Mouse (Mus musculus): Measurements from ENCODE around the gene Eva1b. TPM values are rescaled to one million over a fixed set of nuclear protein-coding genes. Genes with fewer than 3 reads are reported as not detected.

The Eva1b gene
- polyA plus RNA-seq, 1 experiment from 2014 or later: 72.7 TPM

DNA sequence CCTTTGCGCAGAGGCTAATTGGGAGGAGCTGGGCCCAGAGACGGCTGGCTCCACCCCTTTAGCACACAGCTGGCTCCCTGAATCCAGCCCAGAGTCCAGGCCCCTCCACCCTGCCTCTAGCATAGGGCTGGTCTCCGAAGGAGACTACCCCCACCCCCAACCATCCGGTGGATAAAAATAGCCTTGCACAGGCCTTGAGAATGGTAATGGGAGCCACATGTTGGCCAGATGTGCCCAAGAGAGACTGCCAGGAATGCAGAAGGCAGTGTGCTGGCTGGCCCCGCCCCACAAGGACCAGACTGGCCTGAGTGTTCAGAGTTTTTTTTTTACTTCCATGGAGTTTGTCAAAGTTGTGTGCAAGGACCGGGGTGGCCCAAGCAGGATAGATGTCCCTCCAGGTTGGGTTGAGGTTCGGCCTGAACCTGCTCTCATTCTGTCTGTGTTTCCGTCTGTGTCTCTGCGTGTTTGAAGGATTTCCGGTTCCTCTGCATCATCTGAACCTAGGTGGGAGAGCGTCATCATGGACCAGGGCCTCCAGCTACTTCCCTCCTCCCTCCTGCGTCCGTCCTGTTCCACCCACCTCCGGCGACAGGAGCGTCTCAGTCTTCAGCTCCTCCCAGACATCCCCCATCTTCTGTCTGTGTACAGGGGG lies 2.9 kb downstream of the Eva1b start:
- no peaks in the 10 kb centered on the region for H3K9me3 ChIP-seq (replicated peaks)
- H3K4me1 ChIP-seq: peaks cover 87% of the 10 kb centered on the region
- H3K4me3 ChIP-seq: peak overlapping the region; percentile 86
- H3K27ac ChIP-seq: peak overlapping the region; percentile 98
- DNase-seq (ENCODE audit: low spot score): peak; percentile 98
- H3K27me3 ChIP-seq (ENCODE audit: low read depth, poor library complexity, severe bottlenecking): no peaks in the 10 kb centered on the region
- H3K36me3 ChIP-seq: peaks cover 36% of the 10 kb centered on the region
- 7% methylated on average over 16 of the region's 16 CpGs for WGBS

DNA sequence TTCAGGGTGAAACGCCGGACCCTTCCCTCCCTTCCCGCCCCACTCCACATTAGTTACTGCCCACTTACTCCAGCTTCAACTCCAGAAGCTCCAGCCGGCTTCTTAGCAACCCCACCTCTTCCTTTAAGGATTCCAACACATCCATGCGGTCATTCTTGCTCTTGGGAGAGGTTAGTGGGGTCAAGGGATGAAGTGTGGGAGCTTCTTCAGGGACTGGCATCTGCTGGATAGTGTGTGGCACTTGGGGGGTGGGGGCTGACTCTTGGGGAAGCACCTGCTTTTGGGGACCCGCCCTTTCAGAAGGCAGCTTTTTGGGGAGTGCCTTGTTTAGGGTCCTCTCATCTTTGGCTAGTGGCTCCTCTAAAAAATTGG lies 3.4 kb downstream of the Eva1b start:
- peak overlapping the region; percentile 86 for H3K4me3 ChIP-seq
- no peaks in the 10 kb centered on the region for H3K27me3 ChIP-seq (ENCODE audit: low read depth, poor library complexity, severe bottlenecking)
- no peak for DNase-seq (ENCODE audit: low spot score)
- 35% methylated on average over 6 of the region's 6 CpGs for WGBS
- H3K36me3 ChIP-seq: peaks cover 36% of the 10 kb centered on the region
- no peaks in the 10 kb centered on the region for H3K9me3 ChIP-seq (replicated peaks)
- H3K27ac ChIP-seq: peak overlapping the region; percentile 98
- H3K4me1 ChIP-seq: peaks cover 87% of the 10 kb centered on the region

DNA sequence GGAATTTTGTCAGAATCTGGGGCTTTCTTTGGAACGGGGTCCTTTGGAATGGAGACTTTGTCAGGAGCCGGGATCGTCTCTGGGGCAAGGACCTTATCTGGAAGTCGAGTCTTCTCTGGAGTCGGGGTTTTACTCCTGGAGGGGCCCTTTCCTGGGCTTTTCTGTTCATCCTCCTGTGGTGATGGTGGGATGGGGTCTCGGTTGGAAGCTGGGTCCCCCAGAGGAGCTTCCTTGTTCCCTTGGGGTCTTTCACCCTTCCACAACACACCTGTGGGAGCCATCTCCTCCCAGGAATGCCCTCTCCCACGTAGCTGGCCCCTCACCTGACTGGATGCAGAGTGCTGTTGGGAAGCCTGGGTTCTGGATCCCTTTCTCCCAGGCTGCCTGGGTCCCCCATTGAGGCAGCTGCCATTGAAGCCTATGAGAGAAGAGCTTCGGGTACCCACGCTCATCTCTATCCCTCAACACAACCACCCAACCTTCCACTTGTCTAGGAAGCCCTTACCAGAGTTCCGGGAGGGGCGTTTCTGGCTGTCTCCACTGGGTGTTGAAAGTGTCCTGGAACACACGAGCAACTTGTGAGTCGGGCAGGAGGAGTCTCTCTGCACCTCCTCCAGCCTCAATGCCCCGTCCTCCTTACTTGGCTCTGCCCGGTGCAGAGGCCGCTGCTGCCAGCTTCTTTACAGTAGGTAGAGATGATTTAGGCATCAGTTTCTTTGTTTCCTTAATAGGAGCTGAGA lies 4.3 kb downstream of the Eva1b start:
- Histone ChIP-seq H3K9me3 (replicated peaks) (no peaks in the 10 kb centered on the region), H3K4me1 (peaks cover 83% of the 10 kb centered on the region), H3K27me3 (ENCODE audit: low read depth, poor library complexity, severe bottlenecking) (no peaks in the 10 kb centered on the region), H3K36me3 (peaks cover 43% of the 10 kb centered on the region), H3K4me3 (peak overlapping the region; percentile 86), H3K27ac (peak overlapping the region; percentile 98)
- no peak for DNase-seq (ENCODE audit: low spot score)
- 85% methylated on average over 16 of the region's 16 CpGs for WGBS

DNA sequence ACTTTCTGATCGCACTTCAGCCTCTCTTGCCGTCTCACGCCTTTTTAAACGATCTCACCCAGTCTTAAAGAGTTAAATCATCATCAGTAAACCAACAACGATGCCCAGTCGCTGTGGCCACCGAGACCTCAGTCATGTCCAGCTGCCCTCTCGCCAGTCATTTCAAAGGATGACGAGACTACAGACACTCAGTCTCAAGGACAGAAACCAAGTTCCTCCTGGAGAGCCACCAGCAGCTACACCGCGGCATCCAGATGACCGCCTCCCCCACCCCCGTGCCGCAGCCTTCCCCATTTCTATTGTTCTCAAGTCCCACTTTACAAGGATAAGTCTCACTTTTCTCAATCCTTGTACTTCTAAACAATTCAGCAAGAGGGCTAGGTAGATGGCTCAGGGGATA lies 5.3 kb downstream of the Eva1b start:
- H3K9me3 ChIP-seq (replicated peaks): no peaks in the 10 kb centered on the region
- no peak for DNase-seq (ENCODE audit: low spot score)
- H3K4me3 ChIP-seq: no peak overlapping the region
- peaks cover 50% of the 10 kb centered on the region for H3K36me3 ChIP-seq
- 57% methylated on average over 14 of the region's 14 CpGs for whole genome bisulfite sequencing
- peaks cover 73% of the 10 kb centered on the region for H3K4me1 ChIP-seq
- H3K27me3 ChIP-seq (ENCODE audit: low read depth, poor library complexity, severe bottlenecking): no peaks in the 10 kb centered on the region
- peak overlapping the region; percentile 98 for H3K27ac ChIP-seq

DNA sequence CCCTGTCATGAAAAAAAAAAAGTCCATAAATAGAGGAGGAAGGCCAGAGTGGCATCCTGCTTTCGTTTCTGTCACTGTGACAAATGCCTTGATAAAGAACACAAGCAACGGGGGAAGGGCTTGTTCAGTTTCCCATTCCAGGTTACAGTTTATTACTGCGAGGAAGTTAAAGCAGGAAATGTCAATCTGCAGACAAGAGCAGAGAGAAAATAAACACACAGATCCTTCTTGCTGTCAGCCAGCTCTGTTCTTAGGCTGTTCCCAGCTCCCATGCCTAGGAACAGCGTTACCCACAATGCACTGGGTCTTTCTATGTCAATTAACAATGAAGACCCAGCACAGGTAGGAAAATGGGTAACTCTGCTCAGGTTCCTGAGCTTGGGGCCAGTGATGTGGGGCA lies 7.6 kb downstream of the Eva1b start:
- WGBS: 43% methylated on average over 4 of the region's 4 CpGs
- H3K27ac ChIP-seq: peak overlapping the region; percentile 75
- H3K4me1 ChIP-seq: peaks cover 50% of the 10 kb centered on the region
- H3K4me3 ChIP-seq: no peak overlapping the region
- H3K27me3 ChIP-seq (ENCODE audit: low read depth, poor library complexity, severe bottlenecking): no peaks in the 10 kb centered on the region
- H3K9me3 ChIP-seq (replicated peaks): no peaks in the 10 kb centered on the region
- no peak for DNase-seq (ENCODE audit: low spot score)
- peaks cover 43% of the 10 kb centered on the region for H3K36me3 ChIP-seq

DNA sequence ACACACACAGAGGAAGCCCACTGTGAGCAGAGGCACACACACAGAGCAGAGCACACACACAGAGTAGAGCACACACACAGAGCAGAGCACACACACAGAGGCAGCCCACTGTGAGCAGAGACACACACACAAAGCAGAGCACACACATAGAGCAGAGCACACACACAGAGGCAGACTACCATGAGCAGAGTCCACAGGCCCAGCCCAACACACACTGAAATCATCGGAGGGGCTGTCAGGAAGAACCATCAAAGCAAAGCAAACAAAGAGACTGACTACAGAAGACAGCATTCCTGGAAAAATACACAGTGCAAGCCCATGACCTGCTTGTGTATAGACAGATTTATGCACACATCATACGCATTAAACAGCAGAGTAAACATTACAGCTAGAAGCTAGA lies 8.3 kb downstream of the Eva1b start:
- Histone ChIP-seq H3K4me1 (peaks cover 43% of the 10 kb centered on the region), H3K36me3 (peaks cover 43% of the 10 kb centered on the region), H3K4me3 (no peak overlapping the region), H3K27me3 (ENCODE audit: low read depth, poor library complexity, severe bottlenecking) (no peaks in the 10 kb centered on the region), H3K27ac (peak overlapping the region; percentile 75), H3K9me3 (replicated peaks) (no peaks in the 10 kb centered on the region)
- 67% methylated on average over 2 of the region's 2 CpGs for WGBS
- no peak for DNase-seq (ENCODE audit: low spot score)

DNA sequence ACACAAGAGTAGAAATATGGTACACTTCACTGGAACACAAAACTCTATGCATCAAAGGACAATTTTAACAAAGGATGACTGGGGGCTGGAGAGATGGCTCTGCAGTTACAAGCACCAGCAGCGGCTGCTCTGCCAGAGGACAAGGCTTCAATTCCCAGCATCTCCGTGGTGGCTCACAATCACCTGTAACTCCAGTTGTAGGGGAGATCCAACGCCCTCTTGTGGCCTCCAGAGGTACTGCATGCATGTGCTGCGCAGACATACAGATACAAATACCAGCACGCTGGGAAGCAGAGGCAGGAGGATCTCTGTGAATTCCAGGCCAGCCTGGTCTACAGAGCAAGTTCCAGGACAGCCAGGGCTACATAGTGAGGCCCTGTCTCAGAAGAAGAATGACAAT lies 9.1 kb downstream of the Eva1b start:
- peak overlapping the region; percentile 75; the same call in 1 of the 2 replicates for H3K27ac ChIP-seq
- 59% methylated on average over 5 of the region's 5 CpGs for WGBS
- no peaks in the 10 kb centered on the region for H3K27me3 ChIP-seq (ENCODE audit: low read depth, poor library complexity, severe bottlenecking)
- DNase-seq (ENCODE audit: low spot score): no peak
- H3K9me3 ChIP-seq (replicated peaks): no peaks in the 10 kb centered on the region
- H3K4me1 ChIP-seq: peaks cover 38% of the 10 kb centered on the region
- no peak overlapping the region for H3K4me3 ChIP-seq
- H3K36me3 ChIP-seq: peaks cover 35% of the 10 kb centered on the region

DNA sequence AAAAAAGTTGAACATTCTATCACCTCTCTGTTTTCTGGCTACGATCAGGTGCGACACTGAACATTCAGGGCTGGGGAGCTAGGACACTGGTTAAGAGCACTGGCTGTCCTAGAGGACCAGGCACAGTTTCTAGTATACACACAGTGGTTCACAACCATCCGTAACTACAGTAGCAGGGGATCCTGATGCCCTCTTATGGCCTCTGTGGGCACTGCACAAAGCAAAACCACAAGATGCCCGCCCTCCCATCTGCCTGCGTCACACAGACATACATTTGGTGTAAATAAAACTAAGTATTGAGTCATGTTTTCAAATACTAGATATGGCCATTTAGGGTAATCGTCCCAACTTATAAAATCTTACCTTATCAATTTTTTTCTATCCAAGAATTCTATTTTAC lies 10.0 kb downstream of the Eva1b start:
- WGBS: 91% methylated on average over 6 of the region's 6 CpGs
- Histone ChIP-seq H3K36me3 (peaks cover 27% of the 10 kb centered on the region), H3K9me3 (replicated peaks) (no peaks in the 10 kb centered on the region), H3K27ac (no peak overlapping the region), H3K4me3 (no peak overlapping the region), H3K27me3 (ENCODE audit: low read depth, poor library complexity, severe bottlenecking) (no peaks in the 10 kb centered on the region), H3K4me1 (peaks cover 38% of the 10 kb centered on the region)
- no peak for DNase-seq (ENCODE audit: low spot score)

DNA sequence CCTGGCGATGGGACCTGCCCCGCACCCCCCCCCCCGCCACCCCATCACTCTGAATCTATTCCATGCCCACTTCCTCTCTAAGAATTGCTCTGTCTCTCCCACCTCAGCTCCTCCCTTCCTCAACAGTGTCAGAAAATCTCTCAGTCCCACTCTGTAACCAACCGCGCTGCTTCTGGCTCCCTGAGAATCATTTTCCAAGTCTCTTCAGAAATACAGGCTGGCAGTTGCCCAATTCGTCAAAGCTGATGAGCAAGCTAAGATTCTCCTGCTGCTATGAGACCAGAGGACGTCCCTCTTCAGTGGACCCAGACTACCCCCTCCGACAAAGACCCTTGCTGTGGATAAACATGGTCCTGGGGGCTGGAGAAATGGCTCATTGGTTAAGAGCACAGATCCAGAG lies 11.9 kb downstream of the Eva1b start:
- Histone ChIP-seq H3K9me3 (replicated peaks) (no peaks in the 10 kb centered on the region), H3K4me3 (no peak overlapping the region), H3K27ac (no peak overlapping the region), H3K27me3 (ENCODE audit: low read depth, poor library complexity, severe bottlenecking) (no peaks in the 10 kb centered on the region), H3K4me1 (peaks cover 45% of the 10 kb centered on the region), H3K36me3 (peaks cover 21% of the 10 kb centered on the region)
- no peak for DNase-seq (ENCODE audit: low spot score)
- 80% methylated on average over 8 of the region's 8 CpGs for WGBS

DNA sequence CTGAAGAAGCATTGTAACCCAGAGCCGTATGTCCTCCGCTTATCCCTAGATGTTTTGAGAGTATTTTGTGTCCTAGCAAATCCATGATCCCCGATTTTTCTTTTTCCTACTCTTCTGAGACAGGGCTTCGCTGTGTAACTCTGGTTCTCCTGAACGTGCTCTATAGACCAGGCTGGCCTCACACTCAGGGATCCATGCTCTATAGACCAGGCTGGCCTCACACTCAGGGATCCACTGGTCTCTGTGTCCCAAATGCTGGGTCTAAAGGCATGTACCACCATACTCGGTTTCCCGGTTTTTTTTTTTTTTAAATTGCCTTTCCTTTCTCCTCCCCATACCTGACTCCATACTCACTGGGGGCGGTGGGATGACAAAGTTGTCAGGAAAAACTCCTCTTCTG lies 13.4 kb downstream of the Eva1b start:
- Histone ChIP-seq H3K27me3 (ENCODE audit: low read depth, poor library complexity, severe bottlenecking) (no peaks in the 10 kb centered on the region), H3K9me3 (replicated peaks) (no peaks in the 10 kb centered on the region), H3K4me1 (peaks cover 30% of the 10 kb centered on the region), H3K4me3 (no peak overlapping the region), H3K27ac (no peak overlapping the region), H3K36me3 (peaks cover 33% of the 10 kb centered on the region)
- 88% methylated on average over 8 of the region's 8 CpGs for WGBS
- DNase-seq (ENCODE audit: low spot score): no peak

DNA sequence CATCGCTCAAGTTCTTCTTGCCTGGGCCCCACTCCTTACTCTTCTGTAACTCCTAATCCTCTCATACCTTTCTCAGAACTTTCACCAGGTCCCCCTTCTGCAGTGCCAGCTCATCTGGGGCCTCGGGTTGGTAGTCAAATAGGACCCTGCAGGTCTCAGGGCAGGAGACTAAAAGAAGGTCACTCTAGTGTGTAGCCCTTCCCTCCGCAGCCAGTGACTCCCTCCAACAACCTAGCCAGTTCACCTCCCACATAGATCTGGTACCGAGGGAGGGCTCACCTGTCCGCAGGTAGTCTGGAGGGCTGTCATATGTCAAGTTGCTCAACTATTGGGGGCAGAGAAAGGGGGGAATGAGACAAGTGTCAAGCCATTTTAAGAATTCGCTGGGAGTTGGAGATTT lies 13.9 kb downstream of the Eva1b start:
- Histone ChIP-seq H3K4me3 (no peak overlapping the region), H3K27ac (no peak overlapping the region), H3K36me3 (peaks cover 35% of the 10 kb centered on the region), H3K27me3 (ENCODE audit: low read depth, poor library complexity, severe bottlenecking) (no peaks in the 10 kb centered on the region), H3K4me1 (peaks cover 25% of the 10 kb centered on the region), H3K9me3 (replicated peaks) (no peaks in the 10 kb centered on the region)
- 90% methylated on average over 6 of the region's 6 CpGs for WGBS
- no peak for DNase-seq (ENCODE audit: low spot score)

DNA sequence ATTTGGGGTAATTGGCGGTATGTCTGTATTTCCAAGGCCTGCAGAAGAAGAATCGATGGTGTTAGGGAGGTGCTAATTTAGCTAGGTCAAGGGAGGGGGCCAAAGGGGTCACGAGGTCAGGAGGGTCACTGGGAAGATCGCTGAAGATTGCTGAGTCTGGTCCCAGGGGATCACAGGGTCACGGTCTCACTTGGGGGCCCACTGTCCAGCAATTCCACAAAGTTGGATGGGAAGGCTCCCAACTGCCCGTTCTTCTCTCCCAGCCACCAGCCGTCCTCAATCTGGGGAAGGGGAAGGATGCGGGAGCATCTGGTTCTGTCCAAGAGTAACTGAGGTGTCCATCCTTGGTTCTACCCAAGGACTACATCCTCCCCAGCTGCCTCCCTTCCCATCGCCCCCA lies 14.4 kb downstream of the Eva1b start:
- H3K9me3 ChIP-seq (replicated peaks): no peaks in the 10 kb centered on the region
- peak overlapping the region; percentile 72 for H3K4me3 ChIP-seq
- H3K4me1 ChIP-seq: peaks cover 25% of the 10 kb centered on the region
- WGBS: 58% methylated on average over 9 of the region's 9 CpGs
- no peaks in the 10 kb centered on the region for H3K27me3 ChIP-seq (ENCODE audit: low read depth, poor library complexity, severe bottlenecking)
- DNase-seq (ENCODE audit: low spot score): no peak
- H3K36me3 ChIP-seq: peaks cover 35% of the 10 kb centered on the region
- peak overlapping the region; percentile 86 for H3K27ac ChIP-seq

DNA sequence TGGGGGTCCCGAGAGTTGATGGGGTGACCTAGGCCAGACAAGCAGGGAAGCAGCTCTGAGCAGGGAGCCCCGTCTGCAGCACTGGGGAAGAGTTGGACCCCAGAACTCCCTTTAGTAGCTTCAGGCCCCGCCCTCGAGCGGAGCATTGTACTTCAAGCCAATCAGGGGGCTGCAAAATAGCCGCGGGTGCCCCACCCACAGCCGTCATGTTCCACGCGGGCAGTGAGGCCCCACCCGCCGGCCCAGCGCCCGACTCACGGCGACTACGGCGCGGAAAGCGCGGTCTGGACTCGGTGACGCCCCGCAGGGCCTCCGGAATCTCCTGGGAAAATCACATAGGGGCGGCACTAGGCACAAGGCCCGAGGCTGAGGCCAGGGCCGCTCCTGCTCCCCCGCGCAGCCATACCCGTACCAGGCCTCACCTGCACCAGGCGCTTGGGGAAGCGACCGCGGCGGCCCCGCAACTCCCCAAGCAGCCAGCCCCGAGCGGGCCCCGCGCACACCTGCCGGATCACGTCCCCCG lies 15.1 kb downstream of the Eva1b start:
- peak overlapping the region; percentile 72 for H3K4me3 ChIP-seq
- no peaks in the 10 kb centered on the region for H3K9me3 ChIP-seq (replicated peaks)
- 1% methylated on average over 44 of the region's 44 CpGs for WGBS
- H3K27me3 ChIP-seq (ENCODE audit: low read depth, poor library complexity, severe bottlenecking): no peaks in the 10 kb centered on the region
- peak overlapping the region; percentile 86 for H3K27ac ChIP-seq
- H3K4me1 ChIP-seq: peaks cover 25% of the 10 kb centered on the region
- DNase-seq (ENCODE audit: low spot score): peak; percentile 85
- peaks cover 35% of the 10 kb centered on the region for H3K36me3 ChIP-seq
